Mouse (Mus musculus) kidney, adult 2 months (tissue): ENCODE results near the gene Lonp1. TPM values are rescaled to one million over a fixed set of nuclear protein-coding genes. Genes with fewer than 3 reads are reported as not detected.

ENCODE experiments used
- DNase-seq: peaks from one replicate; pipeline ENCODE4 v3.0.0; 2021
- H3K27ac ChIP-seq: fragments of 200-500 bp; 2 replicates; pipeline ENCODE4 v1.5.1; 2012; ENCODE audit warnings: low read depth, low read length, control low read depth, inconsistent platforms; ENCODE audit not compliant: insufficient read depth
- H3K27me3 ChIP-seq: fragments of 200-500 bp; replicated peaks from 2 replicates; pipeline ENCODE4 v1.6.1; 2012; ENCODE audit warnings: mild to moderate bottlenecking, moderate library complexity, low read length, inconsistent platforms; ENCODE audit not compliant: control insufficient read depth, insufficient read depth
- H3K36me3 ChIP-seq: fragments of 200-500 bp; 2 replicates; pipeline ENCODE4 v1.6.1; 2012; ENCODE audit warnings: mild to moderate bottlenecking, moderate library complexity, low read length, inconsistent platforms; ENCODE audit not compliant: control insufficient read depth, insufficient read depth
- H3K4me1 ChIP-seq: fragments of 200-500 bp; 2 replicates; pipeline ENCODE4 v1.6.1; 2011; ENCODE audit warnings: low read length; ENCODE audit not compliant: control insufficient read depth, insufficient read depth
- H3K4me3 ChIP-seq: fragments of 200-500 bp; 2 replicates; pipeline ENCODE4 v1.5.1; 2011; ENCODE audit warnings: mild to moderate bottlenecking, low read depth, low read length, control low read depth; ENCODE audit not compliant: insufficient read depth
- CTCF ChIP-seq: fragments of 200-500 bp; conservative IDR thresholded peaks from 2 replicates; pipeline ENCODE4 v1.5.1; 2011; ENCODE audit warnings: low read depth, mild to moderate bottlenecking, control low read depth, low read length, moderate library complexity, mixed read lengths; ENCODE audit not compliant: insufficient read depth, insufficient read length
- POLR2A ChIP-seq: fragments of 200-500 bp; IDR thresholded peaks from one replicate; pipeline ENCODE4 v1.6.1; 2011; ENCODE audit warnings: low read depth, low read length, control low read depth
- WGBS: fragments of 180-500 bp; shearing (Covaris S2); methylation state at CpG from one replicate; pipeline ENCODE4 v1.1.7; 2018; 5-methylcytosine and 5-hydroxymethylcytosine counted together
- polyA plus RNA-seq: library from polyadenylated mRNA; depleted of rRNA; stranded (reverse); fragments of >200 nt; gene quantifications from 2 replicates; pipeline ENCODE4 v1.2.3, GENCODE M21; 2012

Gene Lonp1
- polyA plus RNA-seq, 1 experiment = 123 TPM

- no peak for DNase-seq
- TF ChIP-seq CTCF (no peak), POLR2A (no peak)
- Histone ChIP-seq H3K4me3 (no peak overlapping the region), H3K27me3 (no peaks in the 10 kb centered on the region), H3K27ac (no peak overlapping the region), H3K4me1 (0 out of 2 replicates have a peak, but pooled peaks cover 4% of the 10 kb centered on the region), H3K36me3 (peaks cover 8% of the 10 kb centered on the region)
- WGBS = 81% methylated on average over 3 of the region's 3 CpGs
These were observed 22.3 kb downstream of the Lonp1 start for GRCm38 (mm10) chr17:56604422-56604821.

GRCm38 (mm10) chr17:56604070-56604380 is 22.7 kb downstream of the Lonp1 start:
- whole genome bisulfite sequencing = 86% methylated on average over 9 of the region's 9 CpGs
- H3K36me3 ChIP-seq = peaks cover 8% of the 10 kb centered on the region
- no peak for TF ChIP-seq POLR2A
- TF ChIP-seq CTCF = no peak
- no peak overlapping the region for H3K4me3 ChIP-seq
- no peaks in the 10 kb centered on the region for H3K27me3 ChIP-seq
- 0 out of 2 replicates have a peak, but pooled peaks cover 4% of the 10 kb centered on the region for H3K4me1 ChIP-seq
- no peak overlapping the region for H3K27ac ChIP-seq
- no peak for DNase-seq

- Histone ChIP-seq H3K4me3 (no peak overlapping the region), H3K36me3 (peaks cover 8% of the 10 kb centered on the region), H3K27ac (no peak overlapping the region), H3K27me3 (no peaks in the 10 kb centered on the region), H3K4me1 (0 out of 2 replicates have a peak, but pooled peaks cover 1% of the 10 kb centered on the region)
- TF ChIP-seq CTCF (no peak), POLR2A (no peak)
- no peak for DNase-seq
- WGBS = 95% methylated on average over 28 of the region's 28 CpGs
These were observed 23.3 kb downstream of the Lonp1 start for GRCm38 (mm10) chr17:56603186-56604069.

GRCm38 (mm10) chr17:56593527-56594271 is 33.0 kb downstream of the Lonp1 start:
- 67% methylated on average over 8 of the region's 8 CpGs for WGBS
- Histone ChIP-seq H3K4me1 (no peaks in the 10 kb centered on the region), H3K36me3 (peaks cover 4% of the 10 kb centered on the region), H3K27ac (no peak overlapping the region), H3K4me3 (no peak overlapping the region), H3K27me3 (no peaks in the 10 kb centered on the region)
- TF ChIP-seq POLR2A (no peak), CTCF (no peak)
- DNase-seq = no peak

GRCm38 (mm10) chr17:56592553-56592952 is 34.1 kb downstream of the Lonp1 start:
- no peak for DNase-seq
- Histone ChIP-seq H3K27ac (no peak overlapping the region), H3K36me3 (peaks cover 4% of the 10 kb centered on the region), H3K4me1 (no peaks in the 10 kb centered on the region; the same call in 1 of the 2 replicates), H3K27me3 (no peaks in the 10 kb centered on the region), H3K4me3 (no peak overlapping the region)
- TF ChIP-seq POLR2A (no peak), CTCF (no peak)

GRCm38 (mm10) chr17:56588921-56589320 is 37.8 kb downstream of the Lonp1 start:
- Histone ChIP-seq H3K27me3 (no peaks in the 10 kb centered on the region), H3K4me3 (no peak overlapping the region), H3K27ac (no peak overlapping the region), H3K4me1 (peaks cover 15% of the 10 kb centered on the region), H3K36me3 (peaks cover 4% of the 10 kb centered on the region)
- TF ChIP-seq CTCF = no peak
- DNase-seq = no peak
- WGBS = 85% methylated on average over 4 of the region's 4 CpGs

- 33% methylated on average over 1 of the region's 1 CpGs for WGBS
- H3K27me3 ChIP-seq = no peaks in the 10 kb centered on the region
- no peak overlapping the region for H3K27ac ChIP-seq
- peaks cover 4% of the 10 kb centered on the region for H3K36me3 ChIP-seq
- H3K4me3 ChIP-seq = no peak overlapping the region
- TF ChIP-seq CTCF (no peak), POLR2A (no peak)
- DNase-seq = no peak
- peaks cover 22% of the 10 kb centered on the region for H3K4me1 ChIP-seq
These were observed 38.9 kb downstream of the Lonp1 start for GRCm38 (mm10) chr17:56587773-56588172.
